25 mouse cellular contexts compared by ENCODE assay signal in genomic region chr1:152080244-152080643, GRCm38 (mm10). TPM values are rescaled to one million over a fixed set of nuclear protein-coding genes. Genes with fewer than 3 reads are reported as not detected.
DNase-seq lines count a peak whose midpoint lies in the region; ATAC-seq and TF ChIP-seq lines count a peak whose summit lies in the region.
"Had no signal": no experiment of that assay in that cellular context is flagged by ENCODE, and none has a peak within 500 bp of the region (broad histone marks: within the 10 kb centered on the region; RNA-seq: fewer than 3 reads in every experiment).

No protein-coding gene starts in this region.

- no peak overlapping the region for H3K9ac ChIP-seq in midbrain, postnatal 0 days (replicated peaks; ENCODE audit: low read length, poor library complexity, severe bottlenecking)
- H3K9ac ChIP-seq: embryonic facial prominence, embryonic 13.5 days; forebrain, postnatal 0 days; hindbrain, embryonic 14.5 days had no signal

- WGBS in heart, embryonic 10.5 days: 90% methylated on average over 6 of the region's 6 CpGs
- WGBS in midbrain, postnatal 0 days: 87% methylated on average over 6 of the region's 6 CpGs

- TF ChIP-seq CTCF in midbrain, postnatal 0 days (IDR thresholded peaks at IDR 0.05): no peak

- peak; percentile 66 for DNase-seq in heart, adult 11 months
- no peak for DNase-seq in heart, embryonic 10.5 days (ENCODE audit: low spot score)
- peak; percentile 41 for DNase-seq in 416B (ENCODE audit: low read depth)
- DNase-seq in midbrain, postnatal 0 days (ENCODE audit: low spot score): no peak
- no peak for DNase-seq in kidney, adult 11 months
- DNase-seq: adrenal gland, adult 8-10 months; adrenal gland, postnatal 25 days; cerebellum, adult 11-12 months; cerebellum, postnatal 14 days; embryo, embryonic 11 days; forebrain, postnatal 0 days; gastrocnemius, adult 2 months; gastrocnemius, postnatal 14 days; heart, adult 2 months had no signal

- peak; percentile 70 for ATAC-seq in granulocyte monocyte progenitor cell, adult 5-6 weeks (replicated peaks; ENCODE audit: poor library complexity, severe bottlenecking)
- no peak for ATAC-seq in midbrain, postnatal 0 days (ENCODE audit: low FRiP score)
- ATAC-seq: activated CD4-positive, CD25-positive, alpha-beta regulatory T cell, adult 4 months; forebrain, embryonic 14.5 days; forebrain, postnatal 0 days; hindbrain, postnatal 0 days; inflammation-experienced regulatory T-cells, adult 6 months; intestine, embryonic 16.5 days had no signal

- H3K4me1 ChIP-seq in heart, embryonic 10.5 days: peaks cover 26% of the 10 kb centered on the region
- H3K4me1 ChIP-seq in midbrain, postnatal 0 days (ENCODE audit: insufficient read depth, low read length): peaks cover 7% of the 10 kb centered on the region; the same call in 1 of the 2 replicates

- H3K36me3 ChIP-seq in heart, embryonic 10.5 days: no peaks in the 10 kb centered on the region
- no peaks in the 10 kb centered on the region for H3K36me3 ChIP-seq in midbrain, postnatal 0 days (ENCODE audit: insufficient read depth, low read length)
- H3K36me3 ChIP-seq: embryonic facial prominence, embryonic 10.5 days; embryonic facial prominence, embryonic 13.5 days had no signal

- no peak overlapping the region for H3K4me3 ChIP-seq in heart, embryonic 10.5 days
- no peak overlapping the region for H3K4me3 ChIP-seq in midbrain, postnatal 0 days (ENCODE audit: low read depth, low read length)
- H3K4me3 ChIP-seq: embryonic facial prominence, embryonic 10.5 days; embryonic facial prominence, embryonic 13.5 days; erythroblast, embryonic 14.5 days; gastrocnemius, adult 2 months; heart, adult 2 months had no signal

- no peaks in the 10 kb centered on the region for H3K27me3 ChIP-seq in heart, embryonic 10.5 days (ENCODE audit: insufficient read depth, poor library complexity, severe bottlenecking)
- no peaks in the 10 kb centered on the region for H3K27me3 ChIP-seq in midbrain, postnatal 0 days (ENCODE audit: insufficient read depth, low read length)
- H3K27me3 ChIP-seq: embryonic facial prominence, embryonic 13.5 days had no signal

- H3K4me2 ChIP-seq in midbrain, postnatal 0 days (ENCODE audit: low read depth, low read length, poor library complexity, severe bottlenecking): no peak overlapping the region
- H3K4me2 ChIP-seq: embryonic facial prominence, embryonic 13.5 days; heart, embryonic 11.5 days; hindbrain, embryonic 14.5 days had no signal

- no peak overlapping the region for H3K27ac ChIP-seq in heart, embryonic 10.5 days
- H3K27ac ChIP-seq in midbrain, postnatal 0 days (ENCODE audit: low read depth, low read length): no peak overlapping the region
- H3K27ac ChIP-seq: embryonic facial prominence, embryonic 10.5 days; embryonic facial prominence, embryonic 13.5 days; gastrocnemius, adult 2 months; heart, adult 2 months; hindbrain, embryonic 14.5 days; hindbrain, postnatal 0 days had no signal

- no peaks in the 10 kb centered on the region for H3K9me3 ChIP-seq in heart, embryonic 10.5 days
- H3K9me3 ChIP-seq in midbrain, postnatal 0 days (ENCODE audit: low read length): no peaks in the 10 kb centered on the region
- H3K9me3 ChIP-seq: embryonic facial prominence, embryonic 10.5 days; embryonic facial prominence, embryonic 13.5 days had no signal

RNA-seq across cellular contexts. Expression of gene 1700025G04Rik, which starts 9.7 kb away (rescaled TPM):
- 22.3 and 30.0 TPM in 2 replicates for polyA plus RNA-seq in heart, embryonic 10.5 days (2016; fragmentation: Nextera tagmentation; extraction: Ambion mirVana)
- total RNA-seq in granulocyte monocyte progenitor cell, adult 5-6 weeks (2014; fragmentation: Nextera tagmentation): 26.0 and 28.4 TPM in 2 replicates
- 13.7 and 21.8 TPM in 2 replicates for total RNA-seq in granulocyte monocyte progenitor cell, adult 5-6 weeks (2017)
- total RNA-seq in midbrain, postnatal 0 days (2014; rRNA removed): 24.0 and 34.2 TPM in 2 replicates
- 20.4 and 22.6 TPM in 2 replicates for polyA plus RNA-seq in midbrain, postnatal 0 days (2015; fragmentation: Nextera tagmentation; extraction: Ambion mirVana)

Comparison
In these comparisons a context has a peak if more than half of its experiments do, and no peak if none do; other contexts are left out.
1. DNase-seq: peak in heart, adult 11 months (single experiment) and 416B (single experiment); none in heart, embryonic 10.5 days (single experiment), midbrain, postnatal 0 days (single experiment) and kidney, adult 11 months (single experiment).